Mouse (Mus musculus) liver, embryonic 14.5 days (tissue): ENCODE measurements at regions not wholly inside any gene's neighbourhood (a gene's known extent, or its start where the extent isn't known, plus 50 kb on each side); places are given as distances from the start of the nearest gene placed in this dataset.

Experiments
- CTCF ChIP-seq: IDR thresholded peaks from 2 replicates; pipeline ENCODE4 v1.5.1; 2016; ENCODE audit warnings: antibody characterized with exemption, low read depth, control low read depth
- EP300 ChIP-seq: IDR thresholded peaks from 2 replicates; pipeline ENCODE4 v1.6.1; 2016; ENCODE audit warnings: antibody characterized with exemption, low read depth

DNA sequence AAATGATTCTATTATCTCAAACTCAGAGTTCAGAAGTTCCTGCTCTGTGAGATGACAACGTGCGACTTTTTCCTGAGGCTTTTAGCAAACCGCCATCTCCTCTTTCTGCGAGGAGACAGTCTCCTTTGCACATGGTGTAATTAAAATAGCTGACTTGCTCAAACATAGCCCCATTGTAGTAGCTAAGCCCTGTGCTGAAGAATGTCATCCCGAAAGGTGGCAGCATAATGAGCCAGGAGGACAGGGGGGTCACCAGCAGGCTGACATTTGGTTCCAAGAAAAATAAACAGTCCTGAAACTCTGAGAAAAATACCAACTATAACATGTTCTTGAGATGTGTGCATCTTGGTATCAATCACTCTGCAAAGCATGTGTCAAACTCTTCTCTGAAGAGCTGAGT lies 219.6 kb downstream of the Dcdc2c start:
- TF ChIP-seq CTCF (no peak), EP300 (no peak)
